Mouse (Mus musculus) layer of hippocampus, postnatal 25 days (tissue): ENCODE data around the gene Birc5. TPM values are rescaled to one million over a fixed set of nuclear protein-coding genes. Genes with fewer than 3 reads are reported as not detected.
"Not testable (repeated sequence)": the region's sequence is repeated elsewhere in the genome, so short reads cannot be mapped to it uniquely, and the experiment has no call there.

Experiments used
- DNase-seq, 2 experiments: peaks; one replicate each; pipeline ENCODE4 v3.0.0; 2022; ENCODE audit warnings: mixed read lengths in 2 of 2, low spot score in 1 of 2; ENCODE audit errors: extremely low spot score in 1 of 2
- total RNA-seq, 2 experiments: library from RNA; stranded (reverse); gene quantifications; 2 replicates each; pipeline ENCODE4 v1.2.3; 2021

Gene Birc5
- total RNA-seq, 2 experiments from 2014 or later, result 1.2 to 1.3 TPM

DNA sequence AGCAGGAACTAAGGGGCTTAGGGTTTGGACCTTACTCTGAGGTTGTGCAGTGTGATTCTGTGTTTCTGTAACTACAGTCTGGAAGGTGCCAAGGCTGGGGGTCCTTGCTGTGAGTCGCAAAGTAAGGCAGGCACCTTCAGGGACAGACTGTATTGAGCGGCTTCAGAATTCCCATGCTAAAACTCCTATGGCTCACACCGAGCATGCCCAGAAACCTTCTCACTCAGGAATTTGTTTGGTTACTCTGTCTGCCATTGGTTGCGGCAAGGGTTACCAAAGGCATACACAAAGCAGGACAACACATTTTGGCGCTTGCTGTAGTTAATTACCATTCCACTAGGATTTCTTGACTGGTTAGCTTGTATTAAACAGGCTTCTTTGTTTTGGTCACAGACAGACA is 22.9 kb upstream of the Birc5 start:
- DNase-seq, result no peak

DNA sequence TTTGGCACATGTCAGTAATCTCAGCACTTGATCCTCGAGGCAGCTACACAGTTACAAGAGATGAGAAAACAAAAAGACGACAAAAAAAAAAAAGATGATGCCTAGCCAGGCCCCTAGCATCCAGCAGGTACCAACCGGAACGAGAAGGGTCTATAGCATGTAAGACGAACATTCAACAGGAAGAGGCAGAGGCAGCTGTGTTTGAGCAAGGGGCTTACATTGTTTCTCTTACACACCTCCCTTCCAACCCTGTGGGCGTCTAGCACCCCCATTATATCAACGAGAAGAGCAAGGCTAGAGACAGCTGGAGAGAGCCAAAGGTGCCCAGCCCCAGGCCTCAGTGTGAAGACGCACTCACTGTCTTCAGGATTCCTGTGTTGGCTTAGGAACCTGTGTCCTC is 22.1 kb upstream of the Birc5 start:
- DNase-seq, result no peak

DNA sequence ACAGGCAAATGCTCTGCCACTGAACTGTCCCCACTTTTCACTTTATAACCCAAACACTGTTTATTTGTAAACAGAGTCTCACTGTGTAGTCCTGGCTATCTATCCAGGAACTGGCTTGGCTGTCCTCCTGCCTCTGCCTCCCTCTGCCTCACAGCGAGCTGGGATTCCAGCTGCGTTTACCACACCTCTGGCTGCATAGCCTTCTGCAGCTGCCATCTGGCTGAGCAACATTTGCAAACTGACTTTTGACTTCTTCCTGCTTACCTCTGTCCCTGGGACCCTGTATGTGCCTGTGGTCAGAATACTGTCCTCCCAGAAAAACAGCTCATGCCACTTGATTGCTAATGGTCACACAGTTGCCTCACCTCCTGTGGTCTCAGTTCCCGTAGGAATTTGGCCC is 21.7 kb upstream of the Birc5 start:
- no peak for DNase-seq

DNA sequence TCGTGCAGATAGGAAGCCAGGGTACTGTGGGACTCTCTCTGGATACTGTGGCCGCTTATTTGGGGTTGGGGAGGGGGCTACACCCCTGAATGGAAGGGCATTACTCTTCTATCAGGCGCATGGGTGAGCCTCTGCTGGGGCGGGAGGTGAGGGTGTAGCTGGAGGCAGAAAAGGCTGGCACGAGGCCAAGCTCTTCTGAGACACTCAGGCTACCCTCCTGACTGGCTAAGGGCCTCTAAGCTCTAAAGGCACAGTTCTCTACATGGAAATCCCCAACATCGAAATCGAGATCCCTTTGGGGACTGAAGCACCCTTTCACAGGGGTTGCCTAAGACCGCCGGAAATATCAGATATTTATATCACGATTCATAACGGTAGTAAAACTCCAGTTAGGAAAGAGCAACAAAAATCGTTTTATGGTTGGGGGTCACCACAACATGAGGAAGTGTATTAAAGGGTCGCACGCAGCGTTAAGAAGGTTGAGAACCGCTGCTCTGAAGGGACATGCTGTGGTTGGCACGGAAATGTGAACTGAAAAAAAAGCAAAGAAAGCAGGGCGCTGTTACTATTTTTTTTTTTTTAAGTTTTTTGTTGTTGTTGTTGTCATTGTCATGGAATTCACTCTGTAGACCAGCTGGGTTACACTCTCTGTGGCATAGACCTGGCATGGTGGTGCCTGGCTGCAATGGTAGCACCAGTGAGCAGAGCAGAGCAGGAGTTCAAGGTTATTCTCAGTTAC is 20.7 kb upstream of the Birc5 start:
- DNase-seq, result no peak

DNA sequence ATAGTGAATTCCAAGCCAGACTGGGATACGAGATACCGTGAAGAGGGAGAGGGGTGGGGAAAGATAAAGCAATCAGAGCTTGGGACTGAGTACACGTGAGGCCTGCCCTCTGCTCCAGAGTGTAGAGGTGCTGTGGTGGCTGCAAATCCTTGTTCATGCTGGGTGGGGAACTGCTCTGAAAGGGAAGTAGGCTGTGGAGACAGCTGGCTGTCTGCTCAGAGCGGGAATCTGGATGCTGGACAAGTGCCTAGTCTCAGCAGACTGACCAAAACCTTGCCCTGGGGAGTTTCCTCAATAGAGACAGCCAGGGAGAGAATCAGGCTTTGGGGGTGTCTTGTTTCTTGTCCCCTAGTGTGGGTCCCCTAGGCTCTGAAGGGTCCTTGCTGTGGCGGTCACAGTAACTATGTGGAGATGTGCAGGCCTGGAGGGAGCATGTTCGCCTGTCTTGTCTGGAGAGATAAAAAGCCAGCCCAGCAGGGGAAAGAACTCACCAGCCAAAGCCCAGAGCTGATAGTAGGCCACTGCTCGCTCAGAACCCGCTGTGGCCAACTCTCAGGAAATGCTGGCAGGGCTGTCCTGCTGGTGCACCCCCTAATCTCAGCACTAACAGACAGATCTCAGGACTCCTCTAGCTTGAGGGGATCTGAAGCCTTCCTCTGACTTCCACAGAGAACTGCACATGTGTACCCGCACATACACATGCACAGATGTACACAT is 20.0 kb upstream of the Birc5 start:
- no peak for DNase-seq

DNA sequence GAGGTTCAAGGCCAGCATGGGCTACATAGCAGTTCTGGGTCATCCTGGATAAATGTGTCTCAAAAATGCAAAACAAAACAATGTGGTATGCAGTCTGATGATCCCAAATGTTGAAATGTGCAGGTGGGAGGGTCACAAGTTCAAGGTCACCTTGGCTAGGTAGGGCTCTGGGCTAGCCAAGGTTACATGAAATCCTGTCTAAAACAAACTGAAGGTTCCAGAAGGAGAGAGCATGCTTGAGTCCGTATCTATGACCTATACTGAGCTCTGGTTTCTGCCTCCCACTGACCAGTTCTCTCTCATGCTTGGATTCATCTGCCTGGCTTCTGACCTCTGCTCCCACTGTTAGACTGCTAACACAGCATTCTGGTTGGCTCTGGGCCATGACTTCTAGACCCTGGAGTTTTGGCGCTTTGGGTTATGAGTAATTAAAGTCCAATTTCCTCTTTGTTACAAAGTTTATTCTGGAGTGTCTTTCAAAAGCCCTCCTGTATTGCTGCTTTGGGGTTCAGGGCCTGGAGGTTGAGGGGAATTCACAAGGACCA is 19.3 kb upstream of the Birc5 start:
- no peak for DNase-seq

DNA sequence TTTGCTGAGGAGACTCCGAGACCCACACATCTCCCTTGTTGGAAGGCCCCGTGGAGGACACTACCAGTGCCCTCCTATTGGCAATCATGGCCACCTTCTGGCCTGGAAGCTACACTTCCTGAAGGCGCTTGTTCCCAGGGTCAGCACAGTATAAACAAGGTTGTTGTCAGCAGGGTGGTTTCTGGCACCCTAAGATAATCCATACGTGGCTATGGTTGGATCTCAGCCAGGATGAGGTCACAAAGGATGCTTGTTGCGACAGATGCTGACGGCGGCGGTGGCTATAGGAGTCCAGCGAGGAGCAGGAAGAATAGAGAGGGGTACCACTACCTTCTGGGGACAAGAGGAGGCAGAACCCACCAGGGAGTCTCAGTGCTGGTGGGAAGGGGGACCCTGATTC is 18.6 kb upstream of the Birc5 start:
- DNase-seq, result no peak

DNA sequence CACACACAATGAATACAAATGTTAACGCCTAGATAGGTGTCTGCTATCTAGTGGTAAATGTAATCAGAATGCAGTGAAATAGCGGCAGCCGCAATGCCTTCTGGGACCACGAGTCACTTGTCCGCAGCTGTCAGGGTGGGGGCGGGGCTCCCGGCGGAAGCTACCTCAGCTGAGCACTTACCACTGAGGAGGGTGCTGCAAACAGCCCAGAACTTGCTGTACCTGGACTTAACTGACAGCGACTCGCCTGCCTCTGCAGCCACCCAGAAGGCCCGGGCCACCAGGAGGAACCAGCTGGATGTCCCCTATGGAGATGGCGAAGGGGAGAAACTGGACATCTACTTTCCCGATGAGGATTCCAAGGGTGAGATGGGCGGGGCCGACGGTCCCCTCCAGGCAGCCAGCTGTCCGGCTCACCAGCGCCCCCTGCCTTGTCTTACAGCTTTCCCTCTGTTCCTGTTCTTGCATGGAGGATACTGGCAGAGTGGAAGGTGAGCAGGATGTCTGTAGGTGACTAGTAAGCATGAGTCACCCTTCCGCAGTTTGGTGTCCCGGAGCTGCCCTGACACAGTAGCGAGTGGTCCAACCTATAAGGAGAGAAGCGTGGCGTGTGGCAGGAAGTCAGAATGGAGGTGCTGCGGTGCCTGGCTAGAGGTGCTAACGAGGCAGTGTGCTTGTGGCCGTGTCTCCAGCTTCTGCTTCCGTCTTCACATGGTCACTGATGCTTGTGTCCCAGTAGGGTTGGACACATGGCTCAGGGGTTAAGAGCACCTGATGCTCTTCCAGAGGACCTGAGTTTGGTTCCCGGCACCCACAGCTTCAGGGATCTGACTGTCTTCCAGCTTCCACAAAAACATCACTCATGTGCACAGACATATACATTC is 16.7 kb upstream of the Birc5 start:
- DNase-seq, result peak; percentile 43 to 70

DNA sequence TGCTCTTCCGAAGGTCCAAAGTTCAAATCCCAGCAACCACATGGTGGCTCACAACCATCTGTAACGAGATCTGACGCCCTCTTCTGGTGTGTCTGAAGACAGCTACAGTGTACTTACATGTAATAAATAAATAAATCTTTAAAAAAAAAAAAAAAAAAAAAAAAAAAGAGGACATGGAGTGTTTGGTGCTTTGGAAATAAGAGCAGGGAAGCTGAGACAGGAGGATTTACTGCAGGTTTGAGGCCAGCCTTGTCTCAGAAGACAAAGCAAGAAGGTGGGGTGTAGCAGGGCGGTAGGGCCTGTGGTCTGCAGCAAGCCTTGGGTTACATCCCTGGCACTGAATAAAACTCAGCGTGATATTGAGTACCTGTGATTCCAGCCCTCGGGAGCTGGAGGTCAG is 15.5 kb upstream of the Birc5 start:
- DNase-seq, result not testable (repeated sequence)

DNA sequence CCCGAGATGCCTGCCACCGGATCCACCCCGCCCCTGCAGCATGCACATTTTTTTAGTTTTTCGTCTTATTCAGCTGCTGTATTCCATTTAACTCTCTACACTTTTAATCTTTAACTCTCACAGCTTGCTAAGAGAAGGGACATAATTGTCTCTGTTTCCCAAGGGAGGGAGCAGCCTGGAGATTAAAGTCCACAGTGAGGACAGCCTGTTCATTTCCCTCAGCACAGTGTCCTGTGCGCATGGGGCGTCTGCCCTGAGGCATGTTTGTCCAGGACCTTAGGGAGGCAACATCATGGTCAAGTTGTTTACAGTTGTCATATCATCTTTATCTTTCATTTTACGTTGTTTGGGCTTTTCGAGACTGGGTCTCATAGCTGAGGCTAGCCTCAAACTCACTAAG is 15.0 kb upstream of the Birc5 start:
- DNase-seq, result no peak

DNA sequence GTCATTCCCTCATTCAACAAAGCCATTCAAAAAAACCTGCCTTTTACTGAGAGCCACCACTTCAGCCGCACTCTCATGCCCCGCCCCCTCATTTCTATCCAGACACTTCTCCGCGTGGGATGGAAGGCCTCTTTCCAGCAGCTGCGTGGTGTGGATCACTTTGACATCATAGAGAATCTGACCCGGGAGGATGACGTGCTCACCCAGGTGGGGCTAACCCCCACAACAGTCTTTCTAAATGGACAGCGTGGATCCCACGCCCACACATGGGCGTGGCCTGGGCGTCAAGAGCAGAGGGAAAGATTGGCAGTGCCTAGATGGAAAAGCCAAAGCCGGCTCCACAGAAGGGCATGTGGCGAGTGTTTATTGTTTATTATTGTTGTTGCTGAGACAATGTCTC is 12.7 kb upstream of the Birc5 start:
- no peak for DNase-seq

DNA sequence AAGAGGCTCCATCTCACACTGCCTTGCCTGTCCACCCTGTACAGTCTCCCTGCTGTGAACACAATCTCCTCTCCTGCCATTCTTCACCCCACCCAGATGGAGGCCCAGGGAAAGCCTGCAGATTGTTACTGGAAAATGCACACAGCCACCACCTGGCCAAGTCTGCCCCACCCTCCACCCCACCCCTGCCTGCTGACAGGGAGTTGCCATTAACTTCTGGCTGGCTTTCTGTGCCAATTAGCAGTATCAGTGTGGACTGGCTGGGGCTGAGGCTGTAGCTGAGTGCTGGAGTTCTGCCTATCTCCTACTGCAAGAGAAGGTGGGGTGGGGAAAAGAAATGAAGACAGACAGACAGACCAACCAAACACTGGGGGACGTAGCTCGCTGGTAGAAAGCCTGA is 10.5 kb upstream of the Birc5 start:
- no peak for DNase-seq

DNA sequence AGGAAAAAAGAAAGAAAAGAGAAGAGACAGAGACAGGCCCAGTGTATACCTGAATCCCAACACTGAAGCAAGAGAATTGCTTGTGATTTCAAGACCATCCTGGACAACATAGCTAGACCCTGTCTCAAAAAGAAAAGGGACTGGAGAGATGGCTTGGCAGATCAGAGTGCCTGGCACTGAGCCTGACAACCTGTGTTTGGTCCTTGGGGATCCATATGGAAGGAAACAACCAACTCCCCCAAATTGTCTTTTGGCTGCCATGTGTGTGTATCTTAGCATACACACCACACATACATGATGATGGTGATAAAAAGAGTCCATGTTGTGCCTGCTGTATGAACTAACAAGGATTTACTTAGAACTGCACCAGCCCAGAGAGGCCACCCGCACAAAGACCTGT is 10.0 kb upstream of the Birc5 start:
- DNase-seq, result no peak

DNA sequence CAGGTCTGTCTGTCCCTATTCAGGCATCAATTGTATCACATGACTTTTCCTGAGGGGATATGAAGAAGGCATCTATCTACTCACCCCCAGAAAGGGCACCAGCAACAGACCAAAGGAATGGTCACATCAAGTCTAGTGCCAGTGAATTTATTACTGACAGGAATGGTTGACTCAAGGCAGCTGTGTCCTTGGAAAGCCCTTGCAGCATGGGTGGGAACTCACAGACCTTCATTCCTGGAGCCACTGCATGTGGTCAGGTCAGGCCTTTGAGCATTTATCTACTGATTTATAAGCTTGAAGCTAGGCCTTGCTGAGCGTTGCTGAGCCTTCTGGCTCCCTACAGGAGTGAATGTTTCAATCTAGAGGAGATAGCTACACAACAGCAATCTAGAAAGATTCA is 8.1 kb upstream of the Birc5 start:
- no peak for DNase-seq

DNA sequence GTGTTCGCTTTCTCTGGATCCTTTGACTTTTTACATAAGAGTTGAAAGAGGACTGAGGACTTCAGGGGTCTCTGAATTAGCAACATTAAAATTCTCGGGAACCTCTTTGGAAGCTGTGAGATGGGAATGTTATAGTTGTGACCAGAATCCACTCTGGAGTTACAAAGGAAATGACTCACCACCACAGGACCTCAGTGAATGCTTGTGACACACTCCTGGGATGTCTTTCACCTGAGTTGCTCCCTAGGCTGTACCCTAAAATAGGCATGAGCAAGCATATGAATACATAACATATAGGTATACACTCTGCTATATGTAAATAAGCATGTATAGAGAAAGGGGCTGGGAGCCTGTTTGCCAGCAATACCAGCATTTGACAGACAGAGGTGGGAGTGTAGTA is 5.6 kb upstream of the Birc5 start:
- no peak for DNase-seq

DNA sequence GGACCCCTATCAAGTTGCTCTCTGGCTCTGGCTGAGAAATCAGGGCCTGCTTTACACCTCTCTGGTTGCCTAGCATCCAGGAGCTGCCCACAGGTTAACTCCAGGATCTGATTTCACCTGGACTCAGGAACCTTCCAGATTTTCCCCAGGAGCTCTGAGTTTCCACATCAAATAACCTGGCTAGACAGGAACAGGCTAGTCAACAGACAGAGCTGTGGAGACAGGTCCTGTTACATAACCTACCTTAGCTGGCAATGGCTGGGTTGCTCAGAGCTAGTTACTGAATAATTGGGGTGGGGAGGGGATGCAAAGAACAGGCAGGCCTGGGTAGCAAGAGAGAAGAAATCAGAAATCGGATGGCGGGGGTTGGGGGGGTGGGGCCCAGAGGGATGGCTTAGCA is 4.1 kb upstream of the Birc5 start:
- no peak for DNase-seq

DNA sequence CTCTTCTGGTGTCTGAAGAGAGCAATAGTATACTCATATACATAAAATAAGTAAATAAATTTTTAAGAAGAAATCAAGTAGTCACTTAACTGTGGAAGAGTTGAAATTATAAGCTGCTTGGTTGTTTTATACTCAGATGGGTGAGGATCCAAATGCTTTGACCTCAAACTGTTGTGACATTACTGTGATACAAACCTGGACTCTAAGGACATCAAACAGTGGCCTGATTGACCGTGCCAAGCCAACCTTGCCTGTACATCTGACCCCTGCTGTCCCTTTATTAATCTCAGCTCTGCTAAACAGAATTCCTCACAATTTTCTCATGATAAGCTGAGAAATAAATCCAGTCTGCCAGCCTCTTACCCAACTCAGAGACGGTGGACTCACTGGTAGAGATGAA is 3.4 kb upstream of the Birc5 start:
- DNase-seq, result no peak

DNA sequence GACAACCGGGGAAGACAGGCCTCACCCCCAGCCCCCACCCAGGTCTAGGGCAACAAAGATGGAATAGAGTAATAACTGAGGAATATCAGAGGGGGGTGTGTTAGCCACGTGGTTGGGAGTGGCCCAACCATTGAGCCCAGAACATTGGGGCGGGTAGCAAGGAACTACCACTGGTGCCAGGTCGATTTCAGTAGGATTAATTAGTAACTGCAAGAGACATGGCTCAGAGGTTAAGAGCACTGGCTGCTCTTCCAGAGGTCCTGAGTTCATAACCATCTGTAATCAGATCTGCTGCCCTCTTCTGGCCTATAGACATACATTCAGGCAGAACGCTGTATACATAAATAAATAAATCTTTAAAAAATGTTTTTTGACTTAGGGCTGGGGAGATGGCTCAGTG is 2.4 kb upstream of the Birc5 start:
- DNase-seq, result no peak

DNA sequence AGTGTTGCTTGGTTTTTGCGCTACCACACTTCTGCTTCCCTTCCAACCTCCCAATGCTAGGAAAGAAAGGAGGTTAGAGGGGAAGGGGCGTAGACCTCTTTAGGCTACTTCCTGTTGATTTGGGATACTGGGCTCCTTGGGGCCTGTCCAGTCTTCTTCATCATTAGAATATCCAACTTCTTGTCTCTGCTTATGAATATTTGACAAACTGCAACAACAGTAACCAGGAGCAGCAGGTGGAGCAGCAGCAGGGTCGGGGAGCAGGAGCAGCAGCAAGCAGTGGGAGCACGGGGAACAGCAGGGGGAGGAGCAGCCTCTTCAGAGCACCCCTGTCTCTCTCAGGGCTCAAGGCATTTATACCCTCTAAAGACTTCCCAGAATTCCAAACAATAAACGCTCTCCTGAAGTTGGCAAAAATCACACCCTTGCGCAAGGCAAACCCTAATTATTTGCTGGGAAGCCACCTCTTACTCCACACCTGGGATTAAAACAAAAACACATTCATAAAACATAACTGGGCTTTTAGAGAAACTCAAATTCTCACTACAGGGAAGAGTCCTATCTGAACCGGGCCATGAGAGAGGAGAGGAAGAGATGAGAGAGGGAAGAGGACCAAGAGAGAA is 1.3 kb upstream of the Birc5 start:
- no peak for DNase-seq

DNA sequence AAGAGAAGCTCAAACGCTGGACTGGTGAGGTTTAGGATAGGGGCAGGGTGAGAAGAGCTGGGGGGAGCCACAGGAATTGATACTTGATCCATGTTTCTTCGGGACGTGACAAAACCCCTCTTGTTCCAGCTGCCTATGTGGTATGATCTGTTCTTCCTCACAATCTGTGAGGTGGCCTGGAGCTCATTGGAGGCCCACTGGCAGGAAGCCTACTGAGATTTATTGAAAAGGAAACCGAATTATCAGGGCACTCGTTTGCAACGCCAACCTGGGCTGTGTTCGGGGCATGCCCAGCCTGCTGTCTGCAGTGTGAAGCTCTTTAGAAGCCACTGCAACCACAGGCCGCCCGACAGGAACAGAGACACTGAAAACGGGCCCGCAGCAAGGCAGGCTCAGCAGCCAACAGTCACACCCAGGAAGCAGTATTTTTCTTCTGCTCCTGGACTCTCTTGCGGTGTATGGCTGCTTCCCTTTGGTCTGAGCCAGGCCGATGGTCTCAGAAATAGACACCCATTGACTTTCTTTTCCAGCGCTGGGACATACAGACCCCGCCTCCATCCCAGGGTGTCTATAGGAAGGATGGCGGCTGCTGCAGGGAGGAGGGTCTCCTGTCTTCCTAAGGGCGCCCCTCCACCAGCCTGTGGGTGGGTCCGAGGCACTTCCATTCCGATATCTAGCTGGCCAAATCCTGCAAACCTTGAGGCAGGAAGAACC is 623 bp upstream of the Birc5 start:
- DNase-seq, result no peak
